Mouse (Mus musculus) forebrain, postnatal 0 days (tissue): Measurements from ENCODE around the gene Cadm1. TPM values are rescaled to one million over a fixed set of nuclear protein-coding genes. Genes with fewer than 3 reads are reported as not detected.

Source experiments
- ATAC-seq: fragments of 200-750 bp; cut with Nextera tagmentation; 2 replicates; pipeline ENCODE4 v1.8.0; 2017; ENCODE audit warnings: mild to moderate bottlenecking, moderate library complexity
- DNase-seq: peaks from one replicate; pipeline ENCODE4 v3.0.0-alpha.2; 2015
- H3K27ac ChIP-seq: fragments of 300-500 bp; sonication (generic); 2 replicates; pipeline ENCODE4 v1.5.1; 2014; ENCODE audit warnings: low read depth, mild to moderate bottlenecking, antibody characterized with exemption, low read length, moderate library complexity, mixed read lengths
- H3K27me3 ChIP-seq: fragments of 300-500 bp; sonication (generic); 2 replicates; pipeline ENCODE4 v1.6.1; 2014; ENCODE audit warnings: mild to moderate bottlenecking, low read length, mixed read lengths; ENCODE audit not compliant: insufficient read depth
- H3K36me3 ChIP-seq: fragments of 300-500 bp; sonication (generic); 2 replicates; pipeline ENCODE4 v1.6.1; 2014; ENCODE audit warnings: mild to moderate bottlenecking, moderate library complexity; ENCODE audit not compliant: insufficient read depth
- H3K4me1 ChIP-seq: fragments of 300-500 bp; sonication (generic); 2 replicates; pipeline ENCODE4 v1.6.1; 2014; ENCODE audit warnings: antibody characterized with exemption; ENCODE audit not compliant: insufficient read depth
- H3K4me2 ChIP-seq: fragments of 300-500 bp; sonication (generic); 2 replicates; pipeline ENCODE4 v1.6.1; 2014; ENCODE audit warnings: low read depth, mild to moderate bottlenecking, moderate library complexity
- H3K4me3 ChIP-seq: fragments of 300-500 bp; sonication (generic); 2 replicates; pipeline ENCODE4 v1.5.1; 2014; ENCODE audit warnings: low read depth, low read length, mixed read lengths
- H3K9ac ChIP-seq: fragments of 300-500 bp; sonication (generic); 2 replicates; pipeline ENCODE4 v1.6.1; 2014; ENCODE audit warnings: mild to moderate bottlenecking
- H3K9me3 ChIP-seq: fragments of 300-500 bp; sonication (generic); 2 replicates; pipeline ENCODE4 v1.6.1; 2016; ENCODE audit warnings: low read length
- CTCF ChIP-seq: sonication (generic); IDR thresholded peaks from 2 replicates; pipeline ENCODE4 v1.5.1; 2016; ENCODE audit warnings: antibody characterized with exemption, control low read depth, low read depth
- WGBS: fragments of 180-500 bp; shearing (Covaris S2); extraction: QIAGEN DNeasy Blood & Tissue Kit; methylation state at CpG from one replicate; pipeline ENCODE4 v1.1.7; 2014; 5-methylcytosine and 5-hydroxymethylcytosine counted together
- polyA plus RNA-seq: library from polyadenylated mRNA; unstranded; fragments of >200 nt; fragmentation: Nextera tagmentation; extraction: Ambion mirVana; gene quantifications from 2 replicates; pipeline ENCODE4 v1.2.1, GENCODE M21; 2015
- total RNA-seq: library from RNA; depleted of rRNA; stranded (reverse); fragments of >200 nt; gene quantifications from 2 replicates; pipeline ENCODE4 v1.2.3, GENCODE M21; 2014

The Cadm1 gene
- total and polyA plus RNA-seq, 2 experiments from 2014 or later, result 289 to 381 TPM

DNA sequence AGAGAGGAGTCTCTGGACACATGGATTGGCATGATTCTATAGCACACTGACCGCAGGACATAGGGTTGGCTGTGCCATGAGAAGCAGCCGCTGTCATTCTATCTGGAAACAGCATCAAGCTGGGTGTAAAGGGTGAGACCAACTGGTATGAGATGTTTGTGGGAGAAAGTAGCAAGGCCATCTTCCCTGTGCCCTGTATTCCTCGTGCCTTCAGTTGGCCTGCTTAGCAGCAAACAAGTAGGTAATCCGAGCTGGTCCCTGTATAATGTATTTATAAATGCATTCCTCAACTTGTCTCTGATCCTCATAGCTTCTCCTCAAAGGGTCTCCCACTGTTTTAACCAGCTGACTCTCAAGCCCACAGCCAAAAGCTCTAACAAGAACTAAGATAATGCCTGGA lies 301.4 kb downstream of the Cadm1 start:
- no peak for TF ChIP-seq CTCF
- ATAC-seq (no peak), DNase-seq (no peak)
- Histone ChIP-seq H3K4me2 (no peak overlapping the region), H3K4me3 (no peak overlapping the region), H3K9ac (no peak overlapping the region), H3K4me1 (no peaks in the 10 kb centered on the region), H3K36me3 (no peaks in the 10 kb centered on the region), H3K27me3 (no peaks in the 10 kb centered on the region), H3K9me3 (no peaks in the 10 kb centered on the region), H3K27ac (no peak overlapping the region)
- WGBS, result 69% methylated on average over 4 of the region's 4 CpGs

DNA sequence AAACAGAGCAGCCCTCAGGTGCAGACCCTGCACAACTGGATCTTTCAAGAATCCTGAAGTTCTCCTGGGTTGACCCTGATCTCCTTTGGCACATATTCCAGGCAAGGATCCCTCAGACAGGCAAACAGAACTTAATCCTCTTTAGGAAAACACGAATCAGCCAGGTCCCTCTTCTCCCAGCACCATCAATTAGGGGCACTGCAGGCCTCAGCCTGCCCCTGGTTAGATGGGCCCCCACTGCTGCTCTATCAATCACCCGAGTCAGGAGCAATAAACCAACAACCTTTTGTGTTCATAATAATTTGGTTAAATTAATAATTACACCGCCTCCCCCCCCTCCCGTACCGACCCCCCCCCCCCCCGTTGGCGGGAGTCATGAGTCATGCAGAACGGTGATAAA lies 308.2 kb downstream of the Cadm1 start:
- Histone ChIP-seq H3K4me2 (no peak overlapping the region), H3K9me3 (no peaks in the 10 kb centered on the region), H3K27me3 (no peaks in the 10 kb centered on the region), H3K9ac (no peak overlapping the region), H3K36me3 (no peaks in the 10 kb centered on the region; the same call in 1 of the 2 replicates), H3K4me3 (no peak overlapping the region), H3K4me1 (peaks cover 3% of the 10 kb centered on the region; the same call in 1 of the 2 replicates), H3K27ac (no peak overlapping the region)
- no peak for TF ChIP-seq CTCF
- ATAC-seq (no peak), DNase-seq (no peak)
- WGBS, result 12% methylated on average over 7 of the region's 8 CpGs

- H3K9me3 ChIP-seq, result no peaks in the 10 kb centered on the region
- H3K27ac ChIP-seq, result no peak overlapping the region
- H3K36me3 ChIP-seq, result no peaks in the 10 kb centered on the region; the same call in 1 of the 2 replicates
- no peak overlapping the region for H3K4me2 ChIP-seq
- H3K27me3 ChIP-seq, result no peaks in the 10 kb centered on the region
- H3K9ac ChIP-seq, result no peak overlapping the region
- no peak for DNase-seq
- no peak for TF ChIP-seq CTCF
- H3K4me1 ChIP-seq, result peaks cover 3% of the 10 kb centered on the region; the same call in 1 of the 2 replicates
- no peak for ATAC-seq
- no peak overlapping the region for H3K4me3 ChIP-seq
- 21% methylated on average over 15 of the region's 15 CpGs for WGBS
These were observed 309.1 kb downstream of the Cadm1 start for GRCm38 (mm10) chr9:47838890-47839691.

DNA sequence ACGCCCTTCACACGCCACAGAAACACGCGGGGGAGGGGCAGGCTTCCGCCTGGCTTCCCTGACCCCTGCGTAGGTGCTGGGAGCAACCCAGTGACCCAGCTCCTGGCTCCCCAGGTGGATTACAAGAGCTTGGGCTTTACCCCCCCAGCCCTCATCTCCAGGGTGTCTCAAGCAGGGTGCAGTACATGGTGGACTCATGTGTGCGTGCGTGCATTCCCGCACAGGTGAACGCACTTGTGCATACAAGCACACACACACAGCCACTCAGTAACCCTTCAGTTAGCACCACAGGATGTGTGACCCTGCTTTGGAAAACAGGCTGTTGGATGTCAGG lies 309.7 kb downstream of the Cadm1 start:
- WGBS, result 77% methylated on average over 10 of the region's 10 CpGs
- Histone ChIP-seq H3K27ac (no peak overlapping the region), H3K9ac (no peak overlapping the region), H3K27me3 (no peaks in the 10 kb centered on the region), H3K9me3 (no peaks in the 10 kb centered on the region), H3K4me1 (peaks cover 3% of the 10 kb centered on the region; the same call in 1 of the 2 replicates), H3K4me2 (no peak overlapping the region), H3K4me3 (no peak overlapping the region), H3K36me3 (no peaks in the 10 kb centered on the region; the same call in 1 of the 2 replicates)
- DNase-seq, result no peak
- ATAC-seq, result no peak
- TF ChIP-seq CTCF, result no peak

- no peak for ATAC-seq
- H3K36me3 ChIP-seq, result no peaks in the 10 kb centered on the region
- no peaks in the 10 kb centered on the region for H3K9me3 ChIP-seq
- H3K4me2 ChIP-seq, result no peak overlapping the region
- H3K9ac ChIP-seq, result no peak overlapping the region
- 59% methylated on average over 6 of the region's 6 CpGs for WGBS
- no peak for DNase-seq
- no peak for TF ChIP-seq CTCF
- H3K27ac ChIP-seq, result no peak overlapping the region
- H3K4me3 ChIP-seq, result no peak overlapping the region
- H3K27me3 ChIP-seq, result no peaks in the 10 kb centered on the region
- H3K4me1 ChIP-seq, result peaks cover 7% of the 10 kb centered on the region
These were observed 313.4 kb downstream of the Cadm1 start for GRCm38 (mm10) chr9:47843328-47843727.

GRCm38 (mm10) chr9:47846275-47846674 lies 316.3 kb downstream of the Cadm1 start:
- 33% methylated on average over 10 of the region's 10 CpGs for WGBS
- TF ChIP-seq CTCF, result no peak
- H3K36me3 ChIP-seq, result no peaks in the 10 kb centered on the region
- H3K9ac ChIP-seq, result no peak overlapping the region
- H3K27ac ChIP-seq, result 0 out of 2 replicates have a peak overlapping the region, but pooled peaks have one; percentile 15
- DNase-seq (no peak), ATAC-seq (no peak)
- no peak overlapping the region for H3K4me3 ChIP-seq
- H3K27me3 ChIP-seq, result no peaks in the 10 kb centered on the region
- H3K4me2 ChIP-seq, result no peak overlapping the region
- H3K9me3 ChIP-seq, result no peaks in the 10 kb centered on the region
- peaks cover 5% of the 10 kb centered on the region; the same call in 1 of the 2 replicates for H3K4me1 ChIP-seq

- ATAC-seq, result no peak
- Histone ChIP-seq H3K4me2 (no peak overlapping the region), H3K36me3 (no peaks in the 10 kb centered on the region), H3K27me3 (no peaks in the 10 kb centered on the region), H3K27ac (no peak overlapping the region), H3K9ac (no peak overlapping the region), H3K4me1 (peaks cover 5% of the 10 kb centered on the region; the same call in 1 of the 2 replicates), H3K4me3 (no peak overlapping the region), H3K9me3 (no peaks in the 10 kb centered on the region)
- no peak for DNase-seq
- no peak for TF ChIP-seq CTCF
- WGBS, result 75% methylated on average over 6 of the region's 6 CpGs
These were observed 317.0 kb downstream of the Cadm1 start for GRCm38 (mm10) chr9:47846926-47847325.
